Mouse (Mus musculus) ES-E14 (cell line): Measurements from ENCODE around the gene Gm39566.

Experiments
- CHD2 ChIP-seq: IDR thresholded peaks from 2 replicates; pipeline ENCODE4 v1.6.1; 2014; ENCODE audit warnings: mild to moderate bottlenecking, low read depth, low read length, inconsistent platforms
- ZNF384 ChIP-seq: IDR thresholded peaks from 2 replicates; pipeline ENCODE4 v1.6.1; 2012; ENCODE audit warnings: low read depth, low read length, inconsistent platforms

DNA sequence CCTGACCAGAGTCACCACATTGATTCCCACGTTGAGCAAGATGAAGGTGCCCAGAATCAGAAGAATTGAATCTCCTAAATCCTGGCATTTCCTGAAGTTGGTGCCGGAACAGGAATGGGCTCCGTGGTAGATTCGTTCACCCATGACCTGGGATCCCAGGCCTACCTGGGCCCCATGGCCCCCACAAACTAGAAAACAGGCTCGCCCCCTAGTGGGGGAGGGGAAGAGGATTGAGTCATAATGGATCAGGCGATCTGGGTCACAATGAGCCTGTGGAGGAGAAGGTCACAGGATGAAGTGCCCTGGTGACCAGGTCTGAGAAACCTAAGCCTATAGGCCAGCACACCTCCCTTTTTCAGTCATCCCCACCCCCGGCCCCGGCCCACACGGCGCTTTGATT is at the start of gene Gm39566:
- TF ChIP-seq ZNF384 = no peak
- no peak for TF ChIP-seq CHD2
